Mouse (Mus musculus) G1E (cell line): ENCODE measurements at regions not wholly inside any gene's neighbourhood (a gene's known extent, or its start where the extent isn't known, plus 50 kb on each side); places are given as distances from the start of the nearest gene placed in this dataset.

Source experiments
- ATAC-seq: 2 replicates; pipeline ENCODE4 v1.8.0; 2016; ENCODE audit warnings: mild to moderate bottlenecking; ENCODE audit not compliant: insufficient number of reproducible peaks, poor library complexity, low FRiP score, severe bottlenecking; ENCODE audit errors: extremely low read depth
- DNase-seq: peaks from one replicate; pipeline ENCODE4 v3.0.0; 2012; ENCODE audit warnings: low spot score
- H3K27me3 ChIP-seq: 2 replicates; pipeline ENCODE4 v1.6.1; 2012; ENCODE audit warnings: mild to moderate bottlenecking, low read length, inconsistent platforms; ENCODE audit not compliant: insufficient read depth
- H3K36me3 ChIP-seq: replicated peaks from 2 replicates; pipeline ENCODE3; 2012; ENCODE audit warnings: mild to moderate bottlenecking, inconsistent platforms
- H3K4me1 ChIP-seq: 2 replicates; pipeline ENCODE4 v1.6.1; 2012; ENCODE audit warnings: low read depth, low read length, inconsistent platforms, mixed read lengths; ENCODE audit not compliant: insufficient read depth
- H3K4me3 ChIP-seq: 2 replicates; pipeline ENCODE4 v1.5.1; 2012; ENCODE audit warnings: low read depth, mild to moderate bottlenecking, inconsistent platforms, low read length, moderate library complexity, mixed read lengths
- H3K9me3 ChIP-seq: replicated peaks from 2 replicates; pipeline ENCODE4 v1.6.1; 2012; ENCODE audit warnings: inconsistent platforms
- CTCF ChIP-seq: IDR thresholded peaks from 2 replicates; pipeline ENCODE4 v1.5.1; 2012; ENCODE audit warnings: low read depth, low read length, inconsistent platforms, mixed read lengths
- GATA1 ChIP-seq: IDR thresholded peaks from 2 replicates; pipeline ENCODE4 v1.6.1; 2012; ENCODE audit warnings: borderline replicate concordance, low read length, inconsistent platforms, mixed read lengths
- GATA2 ChIP-seq: IDR thresholded peaks from 2 replicates; pipeline ENCODE4 v1.6.1; 2012; ENCODE audit warnings: low read depth, low read length, inconsistent platforms, borderline replicate concordance
- POLR2AphosphoS5 ChIP-seq: IDR thresholded peaks from 2 replicates; pipeline ENCODE4 v1.6.1; 2012; ENCODE audit warnings: low read depth, low read length, inconsistent platforms; ENCODE audit not compliant: insufficient replicate concordance
- TAL1 ChIP-seq: conservative IDR thresholded peaks from 2 replicates; pipeline ENCODE4 v1.6.1; 2012; ENCODE audit warnings: low read depth, low read length, inconsistent platforms, mixed read lengths

DNA sequence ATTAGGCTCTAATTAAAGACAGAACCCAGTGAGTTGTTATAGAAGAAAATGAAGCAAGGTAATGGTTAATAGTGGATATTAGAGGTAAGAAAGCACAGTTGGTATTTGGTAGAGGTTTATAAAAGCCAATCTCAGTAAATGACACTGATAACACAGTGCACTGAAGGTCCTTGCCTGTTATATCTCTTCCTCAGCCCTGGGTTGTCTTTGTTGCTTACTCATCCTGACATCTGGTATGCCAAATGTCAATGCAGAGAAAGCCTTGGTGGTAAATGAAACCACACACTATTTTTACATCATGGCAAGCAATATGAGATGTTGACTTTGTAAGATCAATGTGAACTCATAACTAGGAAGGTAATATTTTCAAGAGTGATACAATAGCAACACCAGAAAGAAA is 76.8 kb upstream of the Ndst4 start:
- DNase-seq (no peak), ATAC-seq (no peak)
- Histone ChIP-seq H3K4me3 (no peak overlapping the region), H3K36me3 (no peaks in the 10 kb centered on the region), H3K4me1 (no peaks in the 10 kb centered on the region), H3K27me3 (no peaks in the 10 kb centered on the region), H3K9me3 (no peaks in the 10 kb centered on the region)
- TF ChIP-seq CTCF (no peak), GATA2 (no peak), POLR2AphosphoS5 (no peak), GATA1 (no peak), TAL1 (no peak)

DNA sequence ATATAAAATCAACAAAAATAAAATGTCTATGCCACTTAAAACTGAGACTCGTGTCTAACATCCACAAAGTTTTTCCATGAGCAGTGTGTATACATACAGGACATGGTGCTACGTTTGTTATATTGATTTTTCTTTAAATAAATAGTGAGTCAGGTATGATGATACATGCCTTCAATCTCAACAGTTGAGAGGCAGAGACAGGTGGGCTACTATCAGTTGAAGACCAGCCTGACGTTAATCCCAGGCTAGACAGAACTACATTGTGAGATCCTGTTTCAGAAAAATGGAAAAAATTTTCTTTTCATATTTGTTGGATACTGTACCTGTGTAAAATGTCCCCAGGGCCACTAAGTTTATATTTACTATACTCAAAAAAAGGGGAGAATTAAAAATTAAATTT is 66.5 kb upstream of the Ndst4 start:
- ATAC-seq, result no peak
- Histone ChIP-seq H3K36me3 (no peaks in the 10 kb centered on the region), H3K27me3 (no peaks in the 10 kb centered on the region), H3K4me3 (no peak overlapping the region), H3K4me1 (no peaks in the 10 kb centered on the region; the same call in 1 of the 2 replicates), H3K9me3 (no peaks in the 10 kb centered on the region)
- no peak for DNase-seq
- TF ChIP-seq GATA2 (no peak), GATA1 (no peak), TAL1 (no peak), POLR2AphosphoS5 (no peak), CTCF (no peak)

DNA sequence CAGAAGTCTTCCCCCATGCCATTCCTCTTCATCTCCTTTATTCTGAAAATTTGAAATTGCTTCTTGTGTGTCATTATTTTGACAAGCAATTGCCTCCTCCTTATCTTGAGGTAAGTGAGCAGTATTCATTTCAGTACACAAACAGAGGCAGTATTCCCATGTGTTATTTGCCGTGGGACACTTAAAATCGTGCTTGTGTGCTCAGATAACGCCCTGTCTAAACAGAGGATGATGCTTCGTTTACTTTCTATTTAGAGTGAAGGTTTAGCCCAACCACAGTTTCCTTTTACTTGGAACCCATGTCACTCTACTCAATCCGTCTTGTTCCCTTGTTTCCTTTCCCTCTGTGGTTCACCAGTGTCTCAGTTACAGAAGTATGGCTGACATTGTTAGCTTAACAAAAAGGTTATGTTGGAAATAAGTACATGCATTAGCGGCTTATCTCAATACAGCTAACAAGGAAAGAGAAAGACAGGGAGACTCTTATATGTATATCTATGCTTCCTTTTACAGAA is 65.6 kb upstream of the Ndst4 start:
- ATAC-seq (no peak), DNase-seq (no peak)
- TF ChIP-seq TAL1 (no peak), POLR2AphosphoS5 (no peak), CTCF (no peak), GATA2 (no peak), GATA1 (no peak)
- no peak overlapping the region for H3K4me3 ChIP-seq
- no peaks in the 10 kb centered on the region for H3K36me3 ChIP-seq
- H3K4me1 ChIP-seq, result no peaks in the 10 kb centered on the region; the same call in 1 of the 2 replicates
- no peaks in the 10 kb centered on the region for H3K9me3 ChIP-seq
- H3K27me3 ChIP-seq, result no peaks in the 10 kb centered on the region
